Mouse (Mus musculus) G1E (cell line): Measurements from ENCODE around the gene Klhdc8a. TPM values are rescaled to one million over a fixed set of nuclear protein-coding genes. Genes with fewer than 3 reads are reported as not detected.

ENCODE experiments used
- ATAC-seq: 2 replicates; pipeline ENCODE4 v1.8.0; 2016; ENCODE audit warnings: mild to moderate bottlenecking; ENCODE audit not compliant: insufficient number of reproducible peaks, poor library complexity, low FRiP score, severe bottlenecking; ENCODE audit errors: extremely low read depth
- DNase-seq: peaks from one replicate; pipeline ENCODE4 v3.0.0; 2012; ENCODE audit warnings: low spot score
- H3K27me3 ChIP-seq: 2 replicates; pipeline ENCODE4 v1.6.1; 2012; ENCODE audit warnings: mild to moderate bottlenecking, low read length, inconsistent platforms; ENCODE audit not compliant: insufficient read depth
- H3K36me3 ChIP-seq: replicated peaks from 2 replicates; pipeline ENCODE3; 2012; ENCODE audit warnings: mild to moderate bottlenecking, inconsistent platforms
- H3K4me1 ChIP-seq: 2 replicates; pipeline ENCODE4 v1.6.1; 2012; ENCODE audit warnings: low read depth, low read length, inconsistent platforms, mixed read lengths; ENCODE audit not compliant: insufficient read depth
- H3K4me3 ChIP-seq: 2 replicates; pipeline ENCODE4 v1.5.1; 2012; ENCODE audit warnings: low read depth, mild to moderate bottlenecking, inconsistent platforms, low read length, moderate library complexity, mixed read lengths
- H3K9me3 ChIP-seq: replicated peaks from 2 replicates; pipeline ENCODE4 v1.6.1; 2012; ENCODE audit warnings: inconsistent platforms
- CTCF ChIP-seq: IDR thresholded peaks from 2 replicates; pipeline ENCODE4 v1.5.1; 2012; ENCODE audit warnings: low read depth, low read length, inconsistent platforms, mixed read lengths
- GATA1 ChIP-seq: IDR thresholded peaks from 2 replicates; pipeline ENCODE4 v1.6.1; 2012; ENCODE audit warnings: borderline replicate concordance, low read length, inconsistent platforms, mixed read lengths
- GATA2 ChIP-seq: IDR thresholded peaks from 2 replicates; pipeline ENCODE4 v1.6.1; 2012; ENCODE audit warnings: low read depth, low read length, inconsistent platforms, borderline replicate concordance
- POLR2AphosphoS5 ChIP-seq: IDR thresholded peaks from 2 replicates; pipeline ENCODE4 v1.6.1; 2012; ENCODE audit warnings: low read depth, low read length, inconsistent platforms; ENCODE audit not compliant: insufficient replicate concordance
- TAL1 ChIP-seq: conservative IDR thresholded peaks from 2 replicates; pipeline ENCODE4 v1.6.1; 2012; ENCODE audit warnings: low read depth, low read length, inconsistent platforms, mixed read lengths
- polyA plus RNA-seq: library from polyadenylated mRNA; stranded (reverse); fragments of >175 nt; gene quantifications from 2 replicates; pipeline ENCODE4 v1.2.3, GENCODE M21; 2012
- total RNA-seq, 2 experiments: library from RNA; stranded (forward) in 1 of 2; stranded (reverse) in 1 of 2; fragments of 200-1000 nt in 1 of 2; fragments of >200 nt in 1 of 2; fragmentation: Nextera tagmentation in 1 of 2; gene quantifications; 2 replicates each; pipeline ENCODE4 v1.2.3; 2014 to 2017

The Klhdc8a gene
- total and polyA plus RNA-seq, 3 experiments: 0.11 TPM; not detected in 2

DNA sequence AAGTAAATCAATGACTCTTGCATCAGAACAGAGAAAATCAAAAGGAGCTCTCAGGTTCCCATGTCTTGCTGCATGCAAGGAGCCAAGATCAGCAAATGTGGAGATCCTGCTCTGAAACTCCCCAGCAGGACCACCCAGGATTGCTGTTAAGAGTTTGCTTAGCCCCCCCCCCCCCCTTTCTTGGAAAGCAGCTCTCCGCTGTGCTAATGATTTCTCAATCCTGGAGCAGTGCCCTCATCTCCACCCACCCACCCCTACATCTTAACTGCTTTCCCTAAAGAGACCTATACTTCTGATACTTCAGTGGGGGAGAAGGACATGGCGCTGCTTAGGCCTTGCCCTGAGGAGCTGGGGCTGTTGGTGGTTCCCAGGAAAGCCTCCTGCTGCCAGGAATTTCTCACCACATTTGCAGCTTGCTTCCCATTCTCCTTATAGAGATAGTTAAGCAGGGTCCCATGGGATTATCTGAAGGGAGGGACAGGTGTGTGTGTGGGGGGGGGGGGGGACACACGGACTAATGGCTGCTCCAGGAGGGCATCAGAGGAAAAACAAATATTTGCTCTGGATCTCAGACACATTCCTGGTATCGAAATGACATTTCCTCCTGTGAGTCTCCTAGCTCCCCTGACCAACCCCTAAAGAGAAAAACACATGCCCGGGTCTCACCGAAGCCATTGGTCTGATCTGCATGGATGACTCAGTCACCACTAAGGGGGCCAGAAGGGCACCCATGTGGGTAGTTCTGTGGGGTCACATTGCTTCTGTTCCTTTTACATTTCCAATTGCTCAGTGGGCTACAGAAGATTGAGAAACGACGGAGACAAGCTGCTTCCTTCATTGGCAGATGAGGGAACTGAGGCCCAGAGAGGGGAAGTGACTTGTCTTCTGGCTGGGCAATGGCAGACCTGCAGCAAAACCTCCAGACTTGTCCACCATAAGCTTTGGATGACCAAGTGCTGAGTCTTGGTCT lies 19.8 kb downstream of the Klhdc8a start:
- Histone ChIP-seq H3K9me3 (no peaks in the 10 kb centered on the region), H3K4me1 (peaks cover 18% of the 10 kb centered on the region), H3K36me3 (no peaks in the 10 kb centered on the region), H3K4me3 (no peak overlapping the region), H3K27me3 (peaks cover 56% of the 10 kb centered on the region)
- ATAC-seq: no peak
- TF ChIP-seq CTCF (no peak), POLR2AphosphoS5 (no peak), GATA2 (no peak), TAL1 (no peak), GATA1 (no peak)
- no peak for DNase-seq

DNA sequence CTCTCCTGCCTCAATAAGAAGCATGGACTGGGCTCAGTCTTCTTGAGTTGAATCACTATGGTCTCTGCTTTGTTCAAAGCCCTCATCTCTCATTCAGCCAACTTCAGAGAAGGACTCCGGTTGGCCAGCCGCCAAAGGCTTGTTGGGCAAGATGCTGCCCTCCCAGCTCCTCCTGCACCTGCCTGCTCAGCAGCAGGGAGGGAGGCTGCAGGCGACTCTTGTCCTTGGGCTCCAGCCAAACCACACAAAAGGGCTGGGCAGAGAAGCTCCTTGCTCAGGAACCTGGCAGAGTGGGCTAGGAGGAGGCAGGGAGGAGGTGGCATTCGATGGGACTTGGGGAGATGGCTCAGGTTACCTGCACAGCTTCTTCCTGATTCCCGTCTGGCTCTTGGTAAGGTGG lies 20.8 kb downstream of the Klhdc8a start:
- H3K36me3 ChIP-seq: no peaks in the 10 kb centered on the region
- ATAC-seq (no peak), DNase-seq (no peak)
- H3K4me1 ChIP-seq: peaks cover 14% of the 10 kb centered on the region
- peaks cover 55% of the 10 kb centered on the region for H3K27me3 ChIP-seq
- TF ChIP-seq POLR2AphosphoS5 (no peak), GATA2 (no peak), TAL1 (no peak), GATA1 (no peak), CTCF (no peak)
- no peaks in the 10 kb centered on the region for H3K9me3 ChIP-seq
- no peak overlapping the region for H3K4me3 ChIP-seq

DNA sequence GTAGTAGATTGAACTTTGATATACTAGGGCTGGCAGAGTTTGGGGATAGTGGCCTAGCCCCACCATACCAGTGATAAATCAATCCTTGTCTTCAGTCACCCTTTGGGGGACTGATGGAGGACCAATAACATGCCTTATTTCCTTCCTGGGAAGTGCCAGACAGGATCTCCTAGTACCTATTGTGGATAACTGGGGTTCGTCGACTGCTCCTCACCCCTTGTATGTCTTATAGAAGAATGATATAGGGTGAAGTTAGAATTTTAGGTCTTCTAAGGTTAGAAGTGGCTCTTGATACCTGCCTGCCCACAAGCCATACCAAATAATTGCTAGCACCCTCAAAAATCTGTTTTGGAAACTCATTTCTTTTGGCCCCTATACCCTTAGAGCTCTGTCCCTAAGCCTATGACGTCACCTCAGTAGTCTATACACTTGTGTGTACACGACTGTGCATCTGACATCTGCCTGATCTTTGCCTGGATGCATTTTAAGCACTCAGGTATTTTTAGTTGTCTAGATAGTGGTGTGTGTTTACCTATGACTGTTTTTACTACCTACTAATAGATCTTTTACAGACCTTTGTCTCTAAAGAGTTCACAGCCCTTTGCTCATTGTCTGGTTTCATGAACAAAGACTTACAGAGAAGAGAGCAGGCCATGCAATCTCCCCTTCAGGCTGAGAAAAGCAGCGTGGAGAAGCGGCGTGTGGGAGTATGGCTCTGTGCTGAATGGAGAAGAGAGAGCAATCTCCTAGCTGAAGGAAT lies 23.6 kb downstream of the Klhdc8a start:
- no peaks in the 10 kb centered on the region for H3K36me3 ChIP-seq
- TF ChIP-seq CTCF: no peak
- H3K9me3 ChIP-seq: no peaks in the 10 kb centered on the region
- peaks cover 14% of the 10 kb centered on the region for H3K4me1 ChIP-seq
- peaks cover 56% of the 10 kb centered on the region for H3K27me3 ChIP-seq
- H3K4me3 ChIP-seq: no peak overlapping the region
- no peak for ATAC-seq
- DNase-seq: no peak

DNA sequence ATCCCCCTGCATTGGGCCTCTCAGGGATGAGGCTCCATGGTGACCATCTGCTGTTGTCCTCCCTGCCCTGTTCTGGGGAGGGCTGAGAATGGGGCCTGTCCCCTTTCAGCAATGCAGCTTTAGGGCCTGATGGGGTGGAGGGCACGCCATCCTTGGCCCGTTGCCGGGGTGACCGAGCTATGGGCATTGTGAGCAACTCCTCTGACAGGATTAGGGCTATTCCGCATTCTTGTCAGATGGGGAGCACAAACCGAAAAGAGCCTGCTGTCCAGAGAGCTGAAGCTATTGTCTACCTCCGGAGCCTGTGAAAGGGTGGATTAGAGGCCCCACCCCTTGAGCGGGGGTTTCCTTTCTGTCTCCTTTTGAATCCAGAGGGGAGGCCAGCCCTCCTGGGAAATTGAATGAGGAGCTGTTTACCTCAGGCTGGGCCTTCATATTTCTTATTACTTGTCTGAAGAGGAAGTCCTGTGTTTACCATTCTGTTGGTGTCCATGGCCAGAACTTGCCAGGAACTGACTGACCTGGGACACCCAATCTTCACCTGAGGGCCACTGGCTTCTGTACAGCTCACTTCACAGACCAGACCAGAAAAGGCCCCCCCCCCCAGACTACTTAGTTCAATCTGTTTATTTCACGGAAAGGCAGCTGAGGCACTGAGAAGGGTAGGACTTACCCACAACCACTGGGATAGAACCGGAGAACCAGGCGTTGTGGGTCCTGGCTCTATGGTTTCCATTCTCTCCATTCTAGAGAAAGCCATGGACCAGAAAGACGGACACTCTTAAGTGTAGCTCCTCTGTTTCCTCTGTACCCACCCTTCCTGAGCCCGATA lies 24.5 kb downstream of the Klhdc8a start:
- no peak for ATAC-seq
- no peak overlapping the region for H3K4me3 ChIP-seq
- DNase-seq: no peak
- H3K36me3 ChIP-seq: no peaks in the 10 kb centered on the region
- no peak for TF ChIP-seq POLR2AphosphoS5
- TF ChIP-seq GATA1: no peak
- no peak for TF ChIP-seq TAL1
- no peak for TF ChIP-seq CTCF
- TF ChIP-seq GATA2: no peak
- H3K9me3 ChIP-seq: no peaks in the 10 kb centered on the region
- H3K27me3 ChIP-seq: peaks cover 65% of the 10 kb centered on the region
- peaks cover 14% of the 10 kb centered on the region for H3K4me1 ChIP-seq

DNA sequence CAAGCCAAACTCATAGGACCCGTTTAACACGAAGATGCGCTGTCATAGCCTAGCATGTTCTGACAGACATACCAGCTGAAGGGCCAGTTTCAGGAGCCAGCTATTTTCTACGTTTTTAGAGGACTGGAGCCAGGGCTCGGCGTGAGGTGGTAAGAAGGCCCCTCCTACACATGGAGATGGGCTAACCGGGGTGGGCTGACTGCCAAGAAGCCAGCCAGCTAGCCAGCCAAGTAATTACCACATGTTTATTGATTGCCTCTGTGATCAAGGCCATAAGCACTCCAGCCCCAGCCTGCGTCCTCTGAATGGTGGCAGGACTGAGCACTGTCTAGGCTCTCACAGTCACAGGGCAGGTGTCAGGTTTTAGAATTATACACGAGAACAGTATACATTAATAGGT lies 28.4 kb downstream of the Klhdc8a start:
- DNase-seq (no peak), ATAC-seq (no peak)
- H3K4me1 ChIP-seq: peaks cover 10% of the 10 kb centered on the region; the same call in 1 of the 2 replicates
- H3K4me3 ChIP-seq: no peak overlapping the region
- no peaks in the 10 kb centered on the region for H3K36me3 ChIP-seq
- H3K9me3 ChIP-seq: no peaks in the 10 kb centered on the region
- no peak for TF ChIP-seq TAL1
- no peak for TF ChIP-seq GATA2
- TF ChIP-seq POLR2AphosphoS5: no peak
- no peak for TF ChIP-seq CTCF
- no peak for TF ChIP-seq GATA1
- peaks cover 77% of the 10 kb centered on the region for H3K27me3 ChIP-seq

DNA sequence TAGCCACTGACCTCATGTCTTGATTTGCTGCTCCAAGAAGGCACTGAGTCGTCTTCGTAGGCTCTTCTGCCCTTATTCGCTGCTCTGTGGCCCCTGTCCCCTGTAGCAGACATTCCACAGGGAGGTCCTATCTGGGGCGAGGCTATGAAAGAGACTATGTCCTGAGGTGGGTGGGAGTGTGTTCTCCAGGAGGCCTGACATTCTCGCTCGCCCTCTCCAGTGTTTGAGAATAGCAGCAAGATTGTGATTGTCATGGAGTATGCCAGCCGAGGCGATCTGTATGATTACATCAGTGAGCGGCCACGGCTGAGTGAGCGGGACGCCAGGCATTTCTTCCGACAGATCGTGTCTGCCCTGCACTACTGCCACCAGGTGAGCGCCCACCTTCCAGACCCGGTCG lies 29.1 kb downstream of the Klhdc8a start:
- Histone ChIP-seq H3K36me3 (no peaks in the 10 kb centered on the region), H3K9me3 (no peaks in the 10 kb centered on the region), H3K4me3 (no peak overlapping the region), H3K4me1 (peaks cover 9% of the 10 kb centered on the region; the same call in 1 of the 2 replicates), H3K27me3 (peaks cover 81% of the 10 kb centered on the region)
- no peak for ATAC-seq
- no peak for DNase-seq
- TF ChIP-seq GATA2: no peak
- TF ChIP-seq CTCF: no peak
- TF ChIP-seq TAL1: no peak
- no peak for TF ChIP-seq POLR2AphosphoS5
- TF ChIP-seq GATA1: no peak
